Mouse (Mus musculus) MEL (cell line): Measurements from ENCODE around the gene Inpp5a.

ENCODE experiments used
- CHD2 ChIP-seq: IDR thresholded peaks from 2 replicates; pipeline ENCODE4 v1.6.1; 2011; ENCODE audit warnings: low read length, improper control_type of control experiment
- CTCF ChIP-seq, 3 experiments: IDR thresholded peaks in 2 of 3; conservative IDR thresholded peaks in 1 of 3; 2 replicates each; pipeline ENCODE4 v1.5.1; 2011 to 2012; ENCODE audit warnings: low read length in 3 of 3, low read depth in 2 of 3, mild to moderate bottlenecking in 2 of 3, improper control_type of control experiment in 1 of 3, inconsistent platforms in 1 of 3, mixed read lengths in 1 of 3, moderate library complexity in 1 of 3; ENCODE audit not compliant: control insufficient read depth in 1 of 3, insufficient read depth in 1 of 3, poor library complexity in 1 of 3, severe bottlenecking in 1 of 3
- ETS1 ChIP-seq: IDR thresholded peaks from 2 replicates; pipeline ENCODE4 v1.6.1; 2012; ENCODE audit warnings: low read depth, mild to moderate bottlenecking, inconsistent platforms, low read length, improper control_type of control experiment, moderate library complexity
- GATA1 ChIP-seq: IDR thresholded peaks from 2 replicates; pipeline ENCODE4 v1.6.1; 2011; ENCODE audit warnings: low read depth, low read length, improper control_type of control experiment
- MAX ChIP-seq: IDR thresholded peaks from 2 replicates; pipeline ENCODE4 v1.6.1; 2011; ENCODE audit warnings: low read length, improper control_type of control experiment
- MAZ ChIP-seq: IDR thresholded peaks from 2 replicates; pipeline ENCODE4 v1.6.1; 2012; ENCODE audit warnings: low read depth, mild to moderate bottlenecking, inconsistent platforms, low read length, improper control_type of control experiment
- MXI1 ChIP-seq: IDR thresholded peaks from 2 replicates; pipeline ENCODE4 v1.6.1; 2011; ENCODE audit warnings: mild to moderate bottlenecking, low read depth, low read length, improper control_type of control experiment
- MYC ChIP-seq: IDR thresholded peaks from 2 replicates; pipeline ENCODE4 v1.6.1; 2011; ENCODE audit warnings: low read depth, mild to moderate bottlenecking, low read length, improper control_type of control experiment, moderate library complexity
- POLR2A ChIP-seq, 2 experiments: IDR thresholded peaks; 2 replicates each; pipeline ENCODE4 v1.6.1; 2011 to 2012; ENCODE audit warnings: low read length in 2 of 2, mild to moderate bottlenecking in 2 of 2, control low read depth in 1 of 2, improper control_type of control experiment in 1 of 2, low read depth in 1 of 2, moderate library complexity in 1 of 2; ENCODE audit not compliant: control insufficient read depth in 1 of 2, insufficient read depth in 1 of 2, poor library complexity in 1 of 2

DNA sequence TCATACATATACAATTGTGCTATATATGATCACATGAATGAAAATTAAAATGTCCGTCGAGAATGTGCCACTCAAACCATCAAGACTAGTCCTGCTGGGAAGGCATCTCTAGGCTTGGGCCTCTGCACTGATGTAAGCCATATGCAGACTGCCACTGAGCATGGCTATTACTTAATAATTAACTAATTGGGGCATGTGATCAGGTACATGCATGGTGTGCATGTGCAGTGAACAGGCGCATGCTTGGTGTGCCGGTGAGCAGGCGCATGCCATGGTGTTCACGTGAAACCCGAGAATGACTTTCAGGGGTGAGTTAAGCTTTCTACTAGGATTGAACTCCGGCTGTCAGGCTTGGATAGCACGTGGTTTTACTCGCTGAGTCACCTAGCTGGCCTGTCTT lies 170.8 kb downstream of the Inpp5a start:
- TF ChIP-seq MAZ (no peak), MYC (no peak), CHD2 (no peak), ETS1 (no peak), CTCF (IDR thresholded peaks at IDR 0.05 in 2 of 3, conservative IDR thresholded peaks at IDR 0.05 in 1 of 3; ENCODE audit: control insufficient read depth in 1 of 3, insufficient read depth in 1 of 3, low read depth in 2 of 3, low read length in 3 of 3, poor library complexity in 1 of 3, severe bottlenecking in 1 of 3) (no peak), POLR2A (IDR thresholded peaks at IDR 0.05; ENCODE audit: control insufficient read depth in 1 of 2, insufficient read depth in 1 of 2, low read depth in 1 of 2, low read length in 2 of 2, poor library complexity in 1 of 2) (no peak), GATA1 (no peak), MAX (no peak), MXI1 (no peak)
